Mouse (Mus musculus): ENCODE data around the gene Glis1. TPM values are rescaled to one million over a fixed set of nuclear protein-coding genes. Genes with fewer than 3 reads are reported as not detected.
A peak's percentile ranks its signal among the peaks of the same experiment; 100 is the strongest.

Glis1 gene
- polyA plus RNA-seq, 1 experiment from 2014 or later = 0.20 TPM

DNA sequence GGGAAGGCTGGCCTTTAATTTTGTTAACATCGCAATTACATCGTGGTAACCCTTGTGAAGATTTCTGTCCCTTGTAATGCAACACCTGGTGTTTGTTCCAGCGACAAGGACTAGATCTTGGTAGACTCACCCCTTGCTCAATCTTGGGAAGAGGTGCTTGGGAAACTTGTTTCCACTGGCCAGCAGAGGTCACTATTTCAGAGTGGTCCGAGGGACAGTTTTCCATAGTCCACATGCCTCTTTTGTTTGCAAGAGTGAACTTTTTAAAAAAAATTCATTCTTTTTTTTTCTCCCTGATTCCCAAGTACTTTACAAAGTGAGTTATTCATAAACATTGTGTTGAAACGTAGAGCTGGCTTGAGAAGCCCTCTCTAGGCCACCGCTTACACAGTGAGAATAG lies 12.2 kb upstream of the Glis1 start:
- Histone ChIP-seq H3K9me3 (ENCODE audit: control insufficient read depth, low read depth, low read length) (no peaks in the 10 kb centered on the region), H3K4me3 (ENCODE audit: low read depth, low read length) (no peak overlapping the region), H3K4me2 (replicated peaks; ENCODE audit: low read depth, low read length) (no peak overlapping the region), H3K9ac (replicated peaks; ENCODE audit: low read depth, low read length) (no peak overlapping the region), H3K4me1 (ENCODE audit: control insufficient read depth, insufficient read depth, low read length) (no peaks in the 10 kb centered on the region), H3K36me3 (ENCODE audit: control insufficient read depth, insufficient read depth, low read length) (no peaks in the 10 kb centered on the region), H3K27ac (ENCODE audit: low read length) (no peak overlapping the region), H3K27me3 (ENCODE audit: control insufficient read depth, insufficient read depth, low read length) (0 out of 2 replicates have a peak, but pooled peaks cover 5% of the 10 kb centered on the region)
- 20% methylated on average over 6 of the region's 6 CpGs for WGBS
- ATAC-seq (ENCODE audit: insufficient number of reproducible peaks, insufficient read depth, low FRiP score, low read depth) = no peak

DNA sequence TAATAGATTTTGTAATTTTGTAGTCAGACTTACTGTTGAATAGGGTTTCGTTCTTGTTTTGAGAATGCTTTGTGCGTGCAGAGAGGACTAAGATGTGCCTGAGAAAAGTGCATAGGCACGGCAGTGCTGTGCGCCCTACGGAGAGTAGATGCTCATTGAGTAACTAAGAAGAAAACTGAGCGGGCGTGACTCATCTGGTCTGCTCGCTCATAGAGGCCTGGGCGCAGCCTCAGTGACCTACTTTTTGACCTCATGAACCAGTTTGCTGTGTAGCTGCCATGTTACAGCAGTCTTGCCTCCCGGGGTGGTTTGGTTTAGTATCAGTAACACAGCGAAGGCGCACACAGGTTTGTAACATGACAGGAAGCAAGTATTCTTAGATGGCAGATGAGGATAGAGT lies 8.8 kb upstream of the Glis1 start:
- no peaks in the 10 kb centered on the region for H3K4me1 ChIP-seq (ENCODE audit: control insufficient read depth, insufficient read depth, low read length)
- H3K4me2 ChIP-seq (replicated peaks; ENCODE audit: low read depth, low read length) = no peak overlapping the region
- no peak for ATAC-seq (ENCODE audit: insufficient number of reproducible peaks, insufficient read depth, low FRiP score, low read depth)
- 0 out of 2 replicates have a peak, but pooled peaks cover 5% of the 10 kb centered on the region for H3K27me3 ChIP-seq (ENCODE audit: control insufficient read depth, insufficient read depth, low read length)
- no peak overlapping the region for H3K9ac ChIP-seq (replicated peaks; ENCODE audit: low read depth, low read length)
- 93% methylated on average over 12 of the region's 12 CpGs for WGBS
- no peaks in the 10 kb centered on the region for H3K36me3 ChIP-seq (ENCODE audit: control insufficient read depth, insufficient read depth, low read length)
- H3K4me3 ChIP-seq (ENCODE audit: low read depth, low read length) = no peak overlapping the region
- no peak overlapping the region for H3K27ac ChIP-seq (ENCODE audit: low read length)
- no peaks in the 10 kb centered on the region for H3K9me3 ChIP-seq (ENCODE audit: control insufficient read depth, low read depth, low read length)

DNA sequence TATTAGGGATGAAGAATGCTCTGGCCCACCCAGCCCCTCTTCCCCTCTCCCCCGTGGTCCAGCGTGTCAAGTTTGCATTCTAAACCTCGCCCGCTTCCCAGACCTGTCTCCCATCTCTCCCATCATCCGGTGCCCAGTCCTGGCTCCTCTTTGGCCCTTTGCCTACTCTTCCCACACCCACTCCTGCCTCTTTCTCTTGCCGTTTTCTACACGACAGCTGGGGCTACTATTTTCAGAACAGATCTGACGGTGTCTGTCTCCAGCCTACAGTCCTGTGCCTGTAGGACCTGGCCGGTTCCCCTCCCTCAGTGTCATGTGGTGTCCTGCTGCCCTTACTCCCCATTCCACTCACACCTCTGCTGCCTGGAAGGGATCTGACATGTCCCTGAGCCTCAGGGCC lies 7.8 kb upstream of the Glis1 start:
- 77% methylated on average over 9 of the region's 9 CpGs for WGBS
- no peaks in the 10 kb centered on the region for H3K36me3 ChIP-seq (ENCODE audit: control insufficient read depth, insufficient read depth, low read length)
- no peak for ATAC-seq (ENCODE audit: insufficient number of reproducible peaks, insufficient read depth, low FRiP score, low read depth)
- H3K27ac ChIP-seq (ENCODE audit: low read length) = no peak overlapping the region
- H3K9ac ChIP-seq (replicated peaks; ENCODE audit: low read depth, low read length) = no peak overlapping the region
- H3K4me1 ChIP-seq (ENCODE audit: control insufficient read depth, insufficient read depth, low read length) = no peaks in the 10 kb centered on the region
- H3K9me3 ChIP-seq (ENCODE audit: control insufficient read depth, low read depth, low read length) = no peaks in the 10 kb centered on the region
- H3K4me3 ChIP-seq (ENCODE audit: low read depth, low read length) = no peak overlapping the region
- H3K4me2 ChIP-seq (replicated peaks; ENCODE audit: low read depth, low read length) = no peak overlapping the region
- H3K27me3 ChIP-seq (ENCODE audit: control insufficient read depth, insufficient read depth, low read length) = 0 out of 2 replicates have a peak, but pooled peaks cover under 1% of the 10 kb centered on the region

GRCm38 (mm10) chr4:107432717-107433116 lies 1.7 kb upstream of the Glis1 start:
- Histone ChIP-seq H3K9ac (replicated peaks; ENCODE audit: low read depth, low read length) (no peak overlapping the region), H3K27me3 (ENCODE audit: control insufficient read depth, insufficient read depth, low read length) (peaks cover 32% of the 10 kb centered on the region), H3K4me2 (replicated peaks; ENCODE audit: low read depth, low read length) (no peak overlapping the region), H3K27ac (ENCODE audit: low read length) (no peak overlapping the region), H3K4me3 (ENCODE audit: low read depth, low read length) (no peak overlapping the region), H3K4me1 (ENCODE audit: control insufficient read depth, insufficient read depth, low read length) (0 out of 2 replicates have a peak, but pooled peaks cover 3% of the 10 kb centered on the region), H3K36me3 (ENCODE audit: control insufficient read depth, insufficient read depth, low read length) (no peaks in the 10 kb centered on the region), H3K9me3 (ENCODE audit: control insufficient read depth, low read depth, low read length) (no peaks in the 10 kb centered on the region)
- no peak for ATAC-seq (ENCODE audit: insufficient number of reproducible peaks, insufficient read depth, low FRiP score, low read depth)
- whole genome bisulfite sequencing = 67% methylated on average over 5 of the region's 5 CpGs

DNA sequence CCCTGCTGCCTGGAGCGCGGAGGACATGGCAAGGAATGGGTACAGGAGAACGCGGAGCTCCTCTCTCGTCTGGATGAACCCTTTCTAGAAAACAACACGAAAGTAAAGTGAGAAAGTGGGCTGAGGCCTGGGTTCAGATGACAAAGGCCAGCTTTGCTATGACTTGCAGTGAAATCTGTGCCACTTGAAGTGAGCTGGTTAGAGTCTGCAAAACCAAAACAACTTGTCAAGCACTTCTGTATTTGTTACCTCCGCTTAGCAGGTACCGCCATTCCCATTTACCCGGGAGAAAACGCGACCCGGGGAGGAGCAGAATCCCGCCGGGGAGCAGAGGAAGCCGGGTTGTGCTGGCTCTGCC lies 414 bp upstream of the Glis1 start:
- WGBS = 5% methylated on average over 15 of the region's 15 CpGs
- Histone ChIP-seq H3K27ac (ENCODE audit: low read length) (no peak overlapping the region), H3K4me3 (ENCODE audit: low read depth, low read length) (peak overlapping the region; percentile 51), H3K4me1 (ENCODE audit: control insufficient read depth, insufficient read depth, low read length) (0 out of 2 replicates have a peak, but pooled peaks cover 3% of the 10 kb centered on the region), H3K36me3 (ENCODE audit: control insufficient read depth, insufficient read depth, low read length) (no peaks in the 10 kb centered on the region), H3K4me2 (replicated peaks; ENCODE audit: low read depth, low read length) (peak overlapping the region; percentile 97), H3K9ac (replicated peaks; ENCODE audit: low read depth, low read length) (0 out of 2 replicates have a peak overlapping the region, but pooled peaks have one; percentile 6), H3K9me3 (ENCODE audit: control insufficient read depth, low read depth, low read length) (no peaks in the 10 kb centered on the region), H3K27me3 (ENCODE audit: control insufficient read depth, insufficient read depth, low read length) (peaks cover 37% of the 10 kb centered on the region)
- no peak for ATAC-seq (ENCODE audit: insufficient number of reproducible peaks, insufficient read depth, low FRiP score, low read depth)

DNA sequence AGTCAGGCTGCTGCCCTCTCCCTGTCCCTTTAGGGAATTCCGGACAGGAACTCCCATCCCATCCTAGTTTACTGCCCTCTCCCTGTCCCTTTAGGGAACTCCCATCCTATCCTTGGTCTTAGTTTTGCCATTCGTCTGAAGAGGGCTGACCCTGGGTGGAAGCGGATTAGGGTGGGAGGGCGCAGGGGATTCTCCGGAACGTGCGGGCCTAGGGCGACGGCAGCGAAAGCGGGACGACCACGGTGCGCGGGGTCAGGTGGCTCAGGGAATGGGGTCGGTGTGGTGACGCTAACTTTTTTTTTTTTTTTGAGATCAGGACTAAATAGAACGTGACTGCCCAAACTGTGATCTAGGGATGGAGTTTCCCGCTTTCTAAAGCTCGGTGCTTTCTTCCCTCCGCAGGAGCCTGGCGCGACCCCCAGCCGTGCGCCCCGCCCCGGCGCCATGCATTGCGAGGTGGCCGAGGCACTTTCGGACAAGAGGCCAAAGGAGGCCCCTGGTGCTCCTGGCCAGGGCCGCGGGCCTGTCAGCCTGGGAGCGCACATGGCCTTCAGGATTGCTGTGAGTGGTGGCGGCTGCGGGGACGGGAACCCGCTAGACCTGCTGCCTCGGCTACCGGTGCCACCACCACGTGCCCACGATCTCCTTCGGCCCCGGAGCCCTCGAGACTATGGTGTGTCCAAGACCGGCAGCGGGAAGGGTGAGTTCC lies 1.0 kb downstream of the Glis1 start:
- 2% methylated on average over 47 of the region's 47 CpGs for WGBS
- H3K4me3 ChIP-seq (ENCODE audit: low read depth, low read length) = peak overlapping the region; percentile 51
- 0 out of 2 replicates have a peak, but pooled peaks cover 3% of the 10 kb centered on the region for H3K4me1 ChIP-seq (ENCODE audit: control insufficient read depth, insufficient read depth, low read length)
- no peak overlapping the region for H3K27ac ChIP-seq (ENCODE audit: low read length)
- H3K36me3 ChIP-seq (ENCODE audit: control insufficient read depth, insufficient read depth, low read length) = no peaks in the 10 kb centered on the region
- H3K9ac ChIP-seq (replicated peaks; ENCODE audit: low read depth, low read length) = no peak overlapping the region
- peak overlapping the region; percentile 97 for H3K4me2 ChIP-seq (replicated peaks; ENCODE audit: low read depth, low read length)
- H3K9me3 ChIP-seq (ENCODE audit: control insufficient read depth, low read depth, low read length) = no peaks in the 10 kb centered on the region
- no peak for ATAC-seq (ENCODE audit: insufficient number of reproducible peaks, insufficient read depth, low FRiP score, low read depth)
- H3K27me3 ChIP-seq (ENCODE audit: control insufficient read depth, insufficient read depth, low read length) = peaks cover 37% of the 10 kb centered on the region

DNA sequence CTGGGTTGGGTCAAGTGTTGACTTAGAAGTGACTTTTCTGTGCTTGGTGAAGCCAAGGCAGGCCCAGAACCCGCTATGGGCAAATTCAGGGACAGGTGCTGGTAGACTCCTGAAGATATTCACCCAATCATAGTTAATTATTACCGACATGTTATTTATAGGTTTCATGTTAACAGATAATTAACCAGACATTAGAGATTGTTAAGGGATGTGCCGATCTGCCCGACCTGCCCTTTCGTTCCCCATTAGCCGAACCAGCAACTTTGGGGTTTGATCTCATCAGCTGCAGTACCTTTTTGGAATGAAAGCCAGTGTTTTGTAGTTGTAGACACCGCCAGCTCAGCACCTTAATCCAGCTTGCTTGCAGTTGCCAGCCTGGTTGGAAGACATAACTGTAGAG lies 2.1 kb downstream of the Glis1 start:
- H3K4me3 ChIP-seq (ENCODE audit: low read depth, low read length) = no peak overlapping the region
- H3K9ac ChIP-seq (replicated peaks; ENCODE audit: low read depth, low read length) = no peak overlapping the region
- no peaks in the 10 kb centered on the region for H3K9me3 ChIP-seq (ENCODE audit: control insufficient read depth, low read depth, low read length)
- no peak for ATAC-seq (ENCODE audit: insufficient number of reproducible peaks, insufficient read depth, low FRiP score, low read depth)
- no peaks in the 10 kb centered on the region for H3K36me3 ChIP-seq (ENCODE audit: control insufficient read depth, insufficient read depth, low read length)
- H3K27ac ChIP-seq (ENCODE audit: low read length) = no peak overlapping the region
- peaks cover 40% of the 10 kb centered on the region for H3K27me3 ChIP-seq (ENCODE audit: control insufficient read depth, insufficient read depth, low read length)
- no peak overlapping the region for H3K4me2 ChIP-seq (replicated peaks; ENCODE audit: low read depth, low read length)
- 83% methylated on average over 7 of the region's 7 CpGs for WGBS
- H3K4me1 ChIP-seq (ENCODE audit: control insufficient read depth, insufficient read depth, low read length) = 0 out of 2 replicates have a peak, but pooled peaks cover 3% of the 10 kb centered on the region

DNA sequence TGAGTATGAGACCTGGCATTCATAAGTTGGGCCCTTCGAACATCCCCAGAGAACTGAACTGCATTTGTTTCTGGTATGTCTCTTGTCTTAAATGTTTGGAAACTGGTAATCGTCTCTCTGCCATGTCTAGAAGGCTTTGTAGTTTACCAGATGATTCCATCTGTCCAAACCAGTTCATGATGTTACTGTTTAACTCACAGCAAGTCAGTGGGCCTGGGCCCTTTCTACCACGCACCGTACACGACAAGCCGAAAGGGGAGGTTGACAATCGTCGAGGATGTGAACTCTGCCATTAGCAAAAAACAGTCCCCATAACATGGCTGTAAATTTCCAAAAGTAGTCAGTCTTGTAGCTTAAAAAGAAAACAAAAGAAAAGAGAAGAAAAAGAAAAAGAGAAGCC lies 4.3 kb downstream of the Glis1 start:
- no peak overlapping the region for H3K27ac ChIP-seq (ENCODE audit: low read length)

GRCm38 (mm10) chr4:107440306-107440705 lies 5.9 kb downstream of the Glis1 start:
- Histone ChIP-seq H3K4me3 (ENCODE audit: low read depth, low read length) (peak overlapping the region; percentile 20), H3K27ac (ENCODE audit: low read length) (no peak overlapping the region), H3K9ac (replicated peaks; ENCODE audit: low read depth, low read length) (no peak overlapping the region), H3K4me2 (replicated peaks; ENCODE audit: low read depth, low read length) (peak overlapping the region; percentile 31), H3K27me3 (ENCODE audit: control insufficient read depth, insufficient read depth, low read length) (peaks cover 33% of the 10 kb centered on the region), H3K9me3 (ENCODE audit: control insufficient read depth, low read depth, low read length) (no peaks in the 10 kb centered on the region), H3K36me3 (ENCODE audit: control insufficient read depth, insufficient read depth, low read length) (no peaks in the 10 kb centered on the region), H3K4me1 (ENCODE audit: control insufficient read depth, insufficient read depth, low read length) (peaks cover 5% of the 10 kb centered on the region; the same call in 1 of the 2 replicates)
- WGBS = 19% methylated on average over 13 of the region's 13 CpGs
- no peak for ATAC-seq (ENCODE audit: insufficient number of reproducible peaks, insufficient read depth, low FRiP score, low read depth)

More for the DNA sequence above, 4.3 kb downstream of the Glis1 start:
- no peak overlapping the region for H3K4me3 ChIP-seq (ENCODE audit: low read depth, low read length)
- no peak overlapping the region for H3K4me2 ChIP-seq (replicated peaks; ENCODE audit: low read depth, low read length)
- peaks cover 8% of the 10 kb centered on the region; the same call in 1 of the 2 replicates for H3K4me1 ChIP-seq (ENCODE audit: control insufficient read depth, insufficient read depth, low read length)
- H3K36me3 ChIP-seq (ENCODE audit: control insufficient read depth, insufficient read depth, low read length) = no peaks in the 10 kb centered on the region
- no peaks in the 10 kb centered on the region for H3K9me3 ChIP-seq (ENCODE audit: control insufficient read depth, low read depth, low read length)
- H3K9ac ChIP-seq (replicated peaks; ENCODE audit: low read depth, low read length) = no peak overlapping the region
- 84% methylated on average over 8 of the region's 8 CpGs for WGBS
- peaks cover 35% of the 10 kb centered on the region for H3K27me3 ChIP-seq (ENCODE audit: control insufficient read depth, insufficient read depth, low read length)
- no peak for ATAC-seq (ENCODE audit: insufficient number of reproducible peaks, insufficient read depth, low FRiP score, low read depth)

Data from stomach, embryonic 14.5 days (tissue).